Mouse (Mus musculus) midbrain, embryonic 11.5 days (tissue): Measurements from ENCODE around the gene Cwc22. TPM values are rescaled to one million over a fixed set of nuclear protein-coding genes. Genes with fewer than 3 reads are reported as not detected.

Source experiments
- ATAC-seq: fragments of 200-750 bp; cut with Nextera tagmentation; 2 replicates; pipeline ENCODE4 v1.8.0; 2017; ENCODE audit warnings: moderate TSS enrichment, moderate library complexity; ENCODE audit not compliant: low FRiP score
- DNase-seq: peaks from one replicate; pipeline ENCODE4 v3.0.0; 2015; ENCODE audit warnings: low spot score; ENCODE audit errors: missing footprints
- H3K27ac ChIP-seq: fragments of 300-500 bp; sonication (generic); 2 replicates; pipeline ENCODE4 v1.5.1; 2014; ENCODE audit warnings: low read depth, low read length
- H3K27me3 ChIP-seq: fragments of 300-500 bp; sonication (generic); 2 replicates; pipeline ENCODE4 v1.6.1; 2014; ENCODE audit warnings: mild to moderate bottlenecking, low read length, moderate library complexity, mixed read lengths; ENCODE audit not compliant: control insufficient read depth, insufficient read depth
- H3K36me3 ChIP-seq: fragments of 300-500 bp; sonication (generic); 2 replicates; pipeline ENCODE4 v1.6.1; 2014; ENCODE audit warnings: mild to moderate bottlenecking, low read length, moderate library complexity, mixed read lengths; ENCODE audit not compliant: control insufficient read depth, insufficient read depth
- H3K4me1 ChIP-seq: fragments of 300-500 bp; sonication (generic); 2 replicates; pipeline ENCODE4 v1.6.1; 2014; ENCODE audit warnings: low read length; ENCODE audit not compliant: control insufficient read depth, insufficient read depth
- H3K4me2 ChIP-seq: fragments of 300-500 bp; sonication (generic); 2 replicates; pipeline ENCODE4 v1.6.1; 2014; ENCODE audit warnings: mild to moderate bottlenecking, moderate library complexity
- H3K4me3 ChIP-seq: fragments of 300-500 bp; sonication (generic); 2 replicates; pipeline ENCODE4 v1.5.1; 2014; ENCODE audit warnings: low read depth, low read length
- H3K9ac ChIP-seq: fragments of 300-500 bp; sonication (generic); 2 replicates; pipeline ENCODE4 v1.6.1; 2014; ENCODE audit warnings: low read length
- H3K9me3 ChIP-seq: fragments of 300-500 bp; sonication (generic); 2 replicates; pipeline ENCODE4 v1.6.1; 2016; ENCODE audit warnings: low read length; ENCODE audit not compliant: control insufficient read depth
- WGBS: fragments of 180-500 bp; shearing (Covaris S2); extraction: QIAGEN DNeasy Blood & Tissue Kit; methylation state at CpG from one replicate; pipeline ENCODE4 v1.1.7; 2014; 5-methylcytosine and 5-hydroxymethylcytosine counted together
- polyA plus RNA-seq: library from polyadenylated mRNA; unstranded; fragments of >200 nt; fragmentation: Nextera tagmentation; extraction: Ambion mirVana; gene quantifications from 2 replicates; pipeline ENCODE4 v1.2.1, GENCODE M21; 2014

Gene Cwc22
- polyA plus RNA-seq, 1 experiment from 2014 or later, result 38.5 TPM

DNA sequence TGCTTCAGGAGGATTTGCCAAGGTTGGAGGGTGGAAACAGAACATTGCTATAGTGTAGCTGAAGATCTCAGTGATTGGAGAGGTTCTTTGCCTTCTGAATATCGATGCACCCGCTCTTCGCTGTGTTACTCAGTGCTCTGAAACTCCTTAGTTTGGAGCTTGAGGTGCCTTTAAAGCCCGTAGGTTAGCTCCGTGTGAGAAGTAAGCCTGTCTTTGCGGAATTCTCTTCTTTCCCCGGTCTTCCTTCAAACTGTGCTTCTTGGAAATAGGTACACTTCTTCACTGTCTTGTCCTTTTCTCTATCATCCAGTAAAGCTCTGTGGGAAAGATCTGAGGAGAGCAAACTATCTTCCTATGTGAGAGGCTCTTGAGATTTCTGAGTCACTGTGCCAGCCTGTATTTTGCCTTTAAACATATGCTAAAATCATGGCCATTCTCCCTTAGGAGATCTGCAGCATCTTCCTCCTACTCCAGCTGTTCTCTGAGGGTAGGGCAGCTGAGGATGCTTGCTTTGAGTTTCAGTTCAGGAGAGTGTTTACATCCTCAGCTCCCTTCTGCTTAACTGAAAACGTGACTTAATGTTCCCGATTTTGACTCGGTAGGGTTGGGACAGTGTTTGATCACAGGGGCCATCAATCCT, 60.6 kb downstream of the Cwc22 start:
- Histone ChIP-seq H3K4me2 (no peak overlapping the region), H3K9me3 (no peaks in the 10 kb centered on the region), H3K4me3 (no peak overlapping the region), H3K36me3 (no peaks in the 10 kb centered on the region), H3K27me3 (no peaks in the 10 kb centered on the region), H3K4me1 (no peaks in the 10 kb centered on the region), H3K27ac (no peak overlapping the region), H3K9ac (no peak overlapping the region)
- no peak for DNase-seq
- no peak for ATAC-seq
- 86% methylated on average over 10 of the region's 10 CpGs for WGBS

DNA sequence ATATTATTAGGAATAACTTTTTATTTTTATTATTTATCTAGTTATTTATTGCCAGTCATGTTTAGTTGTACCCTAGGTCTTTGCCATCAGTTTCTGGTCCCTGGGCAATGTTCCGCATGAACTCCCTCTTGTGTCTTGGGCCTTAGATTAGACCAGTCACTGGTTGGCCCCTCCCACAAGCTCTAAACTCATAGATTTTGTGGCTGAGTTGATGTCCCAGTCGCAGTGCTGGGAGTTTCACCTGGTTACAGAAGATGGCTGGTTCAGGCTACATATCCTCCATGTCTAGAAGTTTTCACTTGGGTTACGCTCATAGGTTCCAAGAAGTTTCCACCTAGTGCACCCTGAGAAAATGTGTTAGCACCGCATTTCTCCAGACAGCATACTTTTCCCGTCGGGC, 61.1 kb downstream of the Cwc22 start:
- Histone ChIP-seq H3K4me2 (no peak overlapping the region), H3K9me3 (no peaks in the 10 kb centered on the region), H3K27ac (no peak overlapping the region), H3K36me3 (no peaks in the 10 kb centered on the region), H3K9ac (no peak overlapping the region), H3K4me3 (no peak overlapping the region), H3K4me1 (no peaks in the 10 kb centered on the region), H3K27me3 (no peaks in the 10 kb centered on the region)
- 92% methylated on average over 6 of the region's 6 CpGs for WGBS
- DNase-seq, result no peak
- no peak for ATAC-seq

DNA sequence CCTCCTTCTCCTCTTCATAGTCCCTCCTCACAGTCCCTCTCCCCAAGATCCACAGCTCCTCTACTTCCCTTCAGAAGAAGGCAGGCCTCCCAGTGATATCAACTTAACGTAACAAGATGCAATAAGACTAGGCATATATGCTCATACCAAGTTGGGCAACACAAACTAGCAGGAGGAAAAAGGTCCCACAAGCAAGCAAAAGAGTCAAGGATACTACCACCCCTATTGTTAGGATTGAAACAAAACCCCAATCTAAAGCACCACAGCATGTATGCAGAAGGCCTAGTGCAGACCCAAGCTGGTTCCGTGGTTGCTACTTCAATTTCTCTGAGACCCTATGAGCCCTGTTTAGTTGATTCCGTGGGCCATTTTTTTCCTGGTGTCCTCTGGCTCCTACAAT, 61.7 kb downstream of the Cwc22 start:
- Histone ChIP-seq H3K36me3 (no peaks in the 10 kb centered on the region), H3K4me2 (no peak overlapping the region), H3K27me3 (no peaks in the 10 kb centered on the region), H3K9me3 (no peaks in the 10 kb centered on the region), H3K9ac (no peak overlapping the region), H3K27ac (no peak overlapping the region), H3K4me1 (no peaks in the 10 kb centered on the region), H3K4me3 (no peak overlapping the region)
- ATAC-seq (no peak), DNase-seq (no peak)
- WGBS, result 93% methylated on average over 3 of the region's 3 CpGs

DNA sequence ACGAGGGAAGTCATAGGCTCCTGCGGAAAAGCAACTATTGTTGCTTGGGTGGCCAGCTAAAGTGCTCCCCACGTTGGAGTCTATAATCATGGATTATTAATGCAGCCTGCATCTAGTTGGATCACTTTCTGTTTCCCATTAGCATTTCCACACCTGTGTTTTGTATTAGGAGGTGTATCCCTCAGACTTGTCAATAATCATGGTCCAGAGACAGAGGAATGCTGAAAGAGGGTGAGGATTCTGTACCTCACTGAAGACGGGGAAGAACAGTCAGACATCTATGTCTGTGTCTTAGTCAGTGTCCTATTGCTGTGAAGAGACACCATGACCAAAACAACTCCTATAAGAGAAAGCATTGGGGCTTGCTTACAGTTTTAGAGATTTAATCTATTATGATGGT, 63.2 kb downstream of the Cwc22 start:
- Histone ChIP-seq H3K4me3 (no peak overlapping the region), H3K27me3 (no peaks in the 10 kb centered on the region), H3K27ac (no peak overlapping the region), H3K9me3 (no peaks in the 10 kb centered on the region), H3K9ac (no peak overlapping the region), H3K4me1 (no peaks in the 10 kb centered on the region), H3K36me3 (no peaks in the 10 kb centered on the region), H3K4me2 (no peak overlapping the region)
- DNase-seq (no peak), ATAC-seq (no peak)
- 86% methylated on average over 4 of the region's 4 CpGs for WGBS

DNA sequence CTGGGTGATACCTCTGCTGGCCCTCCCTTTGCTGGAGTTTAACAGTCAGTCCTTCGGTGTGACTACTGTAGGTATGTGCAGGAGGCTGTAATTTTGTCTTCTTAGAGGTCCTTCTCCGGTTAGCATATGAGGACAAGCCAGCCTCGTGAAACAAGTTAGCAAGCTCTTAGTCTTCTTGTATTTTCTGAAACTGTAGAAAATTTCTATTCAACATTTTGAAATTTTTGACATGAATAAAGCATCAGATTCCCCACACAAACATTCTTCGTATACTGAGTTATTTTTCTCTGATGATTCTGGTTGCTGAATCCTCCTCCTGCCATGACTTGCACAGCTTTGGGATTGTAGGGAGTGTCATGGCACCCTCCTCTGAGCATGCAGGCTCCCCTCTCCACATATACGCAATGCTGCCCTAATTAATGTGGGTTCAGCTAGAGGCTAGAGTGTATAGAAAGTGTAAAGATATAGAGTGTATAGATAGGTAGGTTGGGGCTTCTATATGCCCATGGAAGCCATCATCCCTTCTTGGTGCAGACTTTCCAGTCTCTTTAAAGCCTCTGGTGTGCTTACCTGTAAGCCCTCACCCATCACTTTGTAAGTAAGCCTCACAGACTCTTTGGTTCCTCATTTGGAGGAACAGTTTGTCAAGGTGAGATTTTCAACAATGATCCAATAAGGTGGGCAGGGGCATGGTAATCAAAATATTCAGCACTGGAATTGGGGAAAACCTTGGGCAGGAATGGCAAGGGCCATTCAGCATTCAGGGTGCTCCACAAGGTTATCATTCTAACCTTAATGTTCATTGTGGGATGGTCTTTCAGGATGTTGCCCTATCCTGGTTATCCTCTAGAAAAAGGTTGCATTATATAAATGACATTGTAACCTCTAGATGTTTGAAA, 64.6 kb downstream of the Cwc22 start:
- DNase-seq (no peak), ATAC-seq (no peak)
- H3K9me3 ChIP-seq, result no peaks in the 10 kb centered on the region
- WGBS, result 90% methylated on average over 5 of the region's 5 CpGs
- no peaks in the 10 kb centered on the region for H3K36me3 ChIP-seq
- H3K4me2 ChIP-seq, result no peak overlapping the region
- H3K27me3 ChIP-seq, result no peaks in the 10 kb centered on the region
- no peak overlapping the region for H3K9ac ChIP-seq
- H3K4me3 ChIP-seq, result no peak overlapping the region
- H3K27ac ChIP-seq, result no peak overlapping the region
- no peaks in the 10 kb centered on the region for H3K4me1 ChIP-seq

DNA sequence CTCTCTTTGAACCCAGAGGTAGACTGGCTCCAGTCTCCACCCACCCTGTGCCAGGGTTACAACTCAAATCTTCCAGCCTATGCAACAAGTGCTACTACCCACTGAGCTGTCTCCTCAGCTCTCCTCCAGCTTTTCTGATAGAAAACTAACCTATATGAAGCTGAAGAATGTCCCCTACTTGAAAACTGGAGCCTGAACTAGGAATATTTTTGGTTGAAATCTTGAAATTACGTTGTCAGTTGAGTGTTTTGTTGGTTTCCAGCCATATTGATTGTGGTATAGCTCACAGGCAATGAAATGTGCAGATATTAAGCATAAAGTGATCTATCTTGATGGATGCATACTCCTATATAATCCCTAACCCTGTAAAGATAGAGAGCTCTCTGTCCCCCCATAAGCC, 65.8 kb downstream of the Cwc22 start:
- no peak for ATAC-seq
- H3K4me1 ChIP-seq, result no peaks in the 10 kb centered on the region

DNA sequence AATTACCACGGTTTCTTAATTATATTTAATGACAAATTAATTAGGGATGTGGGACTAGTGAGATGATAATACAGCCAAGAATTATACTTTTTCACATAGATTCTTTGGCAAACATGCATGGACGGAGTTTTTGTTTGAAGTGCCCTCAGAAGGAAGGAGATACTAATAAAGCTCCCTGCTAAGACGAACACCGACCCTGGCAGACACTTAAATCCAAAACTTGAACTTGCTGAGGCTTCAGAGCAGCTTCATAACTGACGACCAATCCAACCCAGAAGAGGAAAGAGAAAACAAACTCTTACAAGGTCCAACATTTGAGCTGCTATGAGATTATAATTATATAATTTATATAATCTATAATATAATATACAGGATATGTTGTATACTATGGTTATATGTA, 66.4 kb downstream of the Cwc22 start:
- no peaks in the 10 kb centered on the region for H3K27me3 ChIP-seq
- WGBS, result 76% methylated on average over 5 of the region's 5 CpGs
- H3K4me1 ChIP-seq, result no peaks in the 10 kb centered on the region
- no peaks in the 10 kb centered on the region for H3K9me3 ChIP-seq
- no peak overlapping the region for H3K27ac ChIP-seq
- no peak overlapping the region for H3K4me2 ChIP-seq
- ATAC-seq, result no peak
- DNase-seq, result no peak
- H3K4me3 ChIP-seq, result no peak overlapping the region
- H3K9ac ChIP-seq, result no peak overlapping the region
- H3K36me3 ChIP-seq, result no peaks in the 10 kb centered on the region

More for the DNA sequence above, 65.8 kb downstream of the Cwc22 start:
- Histone ChIP-seq H3K9me3 (no peaks in the 10 kb centered on the region), H3K36me3 (no peaks in the 10 kb centered on the region), H3K4me3 (no peak overlapping the region), H3K27me3 (no peaks in the 10 kb centered on the region), H3K4me2 (no peak overlapping the region), H3K9ac (no peak overlapping the region), H3K27ac (no peak overlapping the region)
- WGBS, result 80% methylated on average over 1 of the region's 1 CpGs
- DNase-seq, result no peak

DNA sequence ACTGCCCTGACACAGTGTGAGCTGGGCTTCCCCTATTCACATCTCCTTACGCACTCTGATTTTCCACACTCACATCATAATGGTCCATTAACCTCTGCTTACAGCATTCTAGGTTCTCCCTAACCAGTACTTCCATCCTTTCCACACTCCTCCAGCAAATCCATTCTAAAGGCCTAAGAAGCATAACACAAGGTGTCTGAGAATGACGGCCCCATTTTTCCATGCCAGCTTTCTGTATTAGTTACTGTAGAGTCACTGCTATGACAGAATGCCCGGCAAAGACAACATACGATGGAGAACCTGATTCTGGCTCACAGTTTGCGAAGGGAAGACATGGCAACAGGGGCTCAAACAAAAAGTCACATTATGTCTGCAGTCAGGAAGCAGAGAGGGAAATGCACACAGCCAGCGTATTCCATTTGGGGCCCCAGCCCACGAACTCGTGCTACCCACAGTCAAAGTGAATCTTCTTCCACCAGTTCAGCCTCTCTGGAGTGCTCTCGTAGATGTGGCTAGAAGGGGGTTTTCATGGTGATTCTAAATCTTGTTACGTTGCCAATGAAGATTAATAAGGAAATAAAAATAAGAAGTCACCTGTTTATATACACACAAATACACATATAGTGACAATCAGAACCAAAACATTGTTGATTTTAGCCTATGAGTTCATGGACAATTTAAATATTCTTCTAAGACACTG, 68.9 kb downstream of the Cwc22 start:
- H3K4me2 ChIP-seq, result no peak overlapping the region
- no peaks in the 10 kb centered on the region for H3K4me1 ChIP-seq
- H3K9me3 ChIP-seq, result no peaks in the 10 kb centered on the region
- no peak overlapping the region for H3K9ac ChIP-seq
- ATAC-seq, result no peak
- H3K36me3 ChIP-seq, result no peaks in the 10 kb centered on the region
- no peak overlapping the region for H3K4me3 ChIP-seq
- H3K27ac ChIP-seq, result no peak overlapping the region
- WGBS, result 86% methylated on average over 10 of the region's 10 CpGs
- no peak for DNase-seq
- no peaks in the 10 kb centered on the region for H3K27me3 ChIP-seq

DNA sequence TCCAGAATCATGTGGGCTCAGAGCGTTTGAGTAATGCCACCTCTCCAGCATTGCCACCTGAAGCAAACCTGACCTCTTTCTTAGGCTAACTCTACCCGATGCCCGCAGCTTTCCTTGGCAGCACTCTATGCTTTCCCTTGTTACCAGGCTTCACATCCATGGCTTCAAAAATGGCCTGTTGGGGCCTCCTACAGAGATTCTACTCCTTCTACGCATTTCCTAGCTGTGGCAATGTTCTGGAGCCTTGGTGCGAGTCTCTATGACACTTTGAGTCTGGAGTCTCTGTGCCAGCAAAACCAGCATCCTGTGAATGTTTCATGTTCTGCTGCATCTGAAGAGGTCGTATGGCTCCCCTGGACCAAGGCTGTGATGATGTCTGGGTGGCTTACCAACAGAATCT, 69.8 kb downstream of the Cwc22 start:
- no peaks in the 10 kb centered on the region for H3K36me3 ChIP-seq
- WGBS, result 89% methylated on average over 6 of the region's 6 CpGs
- no peaks in the 10 kb centered on the region for H3K9me3 ChIP-seq
- no peak overlapping the region for H3K9ac ChIP-seq
- DNase-seq (no peak), ATAC-seq (no peak)
- no peak overlapping the region for H3K27ac ChIP-seq
- no peaks in the 10 kb centered on the region for H3K27me3 ChIP-seq
- no peak overlapping the region for H3K4me2 ChIP-seq
- H3K4me3 ChIP-seq, result no peak overlapping the region
- H3K4me1 ChIP-seq, result no peaks in the 10 kb centered on the region
